Mouse (Mus musculus): Measurements from ENCODE around the gene Dpy19l2.
"Not testable (repeated sequence)": the region's sequence is repeated elsewhere in the genome, so short reads cannot be mapped to it uniquely, and the experiment has no call there.

Gene Dpy19l2

GRCm38 (mm10) chr9:24695700-24696404 lies at the start of gene Dpy19l2:
Dpy19l2 (minus strand) TSS chr9:24696293.
- peak; percentile 38 for DNase-seq (ENCODE audit: inconsistent ontology term)

GRCm38 (mm10) chr9:24744958-24745357 lies 48.9 kb upstream of the Dpy19l2 start:
- no peak for DNase-seq (ENCODE audit: inconsistent ontology term)

GRCm38 (mm10) chr9:24701246-24701645 lies 5.2 kb upstream of the Dpy19l2 start:
- no peak for DNase-seq (ENCODE audit: inconsistent ontology term)

GRCm38 (mm10) chr9:24696405-24696778 lies 299 bp upstream of the Dpy19l2 start:
- no peak for DNase-seq (ENCODE audit: inconsistent ontology term)

GRCm38 (mm10) chr9:24637341-24637740 lies 58.8 kb downstream of the Dpy19l2 start:
- not testable (repeated sequence) for DNase-seq (ENCODE audit: inconsistent ontology term)

GRCm38 (mm10) chr9:24624896-24625295 lies 71.2 kb downstream of the Dpy19l2 start, which contains the start of gene Cypt4:
Cypt4 (plus strand) TSS chr9:24625196.
- DNase-seq (ENCODE audit: inconsistent ontology term) = no peak

- DNase-seq (ENCODE audit: inconsistent ontology term) = no peak
Measured at GRCm38 (mm10) chr9:24538159-24538558, 157.9 kb downstream of the Dpy19l2 start.

DNA sequence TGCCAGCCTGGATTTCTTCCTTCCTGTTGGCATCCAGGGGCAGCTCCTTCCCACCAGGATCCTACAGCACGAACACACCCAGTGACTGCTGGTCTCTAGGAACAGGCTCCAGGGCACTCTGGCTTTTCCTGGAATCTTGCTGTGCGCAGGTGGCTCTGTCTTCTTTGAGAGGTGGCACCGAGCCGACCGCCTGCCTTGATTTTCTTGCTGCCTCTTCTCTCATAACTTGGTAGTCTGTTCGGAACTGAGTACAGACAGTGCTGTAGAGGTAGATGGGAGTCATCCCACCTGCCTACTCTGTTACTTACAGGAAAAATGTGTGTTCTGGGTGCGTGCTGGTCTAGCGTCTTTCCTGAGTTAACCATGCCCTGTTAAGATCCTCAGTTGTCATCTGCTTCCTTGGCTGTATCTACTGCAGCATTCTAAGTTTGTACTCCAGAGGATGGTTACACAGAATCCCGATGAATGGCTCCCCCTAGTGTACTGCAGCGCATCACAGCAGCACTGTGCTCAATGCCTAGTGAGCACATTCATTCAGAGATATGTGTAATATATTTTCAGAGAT lies 179.4 kb downstream of the Dpy19l2 start:
- peak; percentile 39 for DNase-seq (ENCODE audit: inconsistent ontology term)

DNA sequence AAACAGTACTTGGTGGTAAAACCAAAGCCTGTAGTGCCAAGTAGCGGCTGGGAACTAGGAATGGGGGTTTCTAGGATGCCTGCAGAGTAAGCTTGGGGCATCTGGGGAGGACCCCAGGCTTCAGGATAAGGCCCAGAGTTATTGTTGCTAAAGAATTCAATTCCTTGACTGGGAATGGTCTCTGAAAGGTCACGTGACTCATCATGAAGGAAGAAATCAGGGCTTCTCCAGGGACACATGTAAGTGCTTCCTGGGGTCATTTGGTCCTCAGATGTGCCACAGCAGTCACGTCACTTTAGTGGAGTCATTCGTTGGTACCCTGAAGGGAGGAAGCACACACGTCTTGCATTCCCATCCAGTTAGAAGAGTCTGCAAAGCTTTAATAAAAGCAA lies 182.0 kb downstream of the Dpy19l2 start:
- DNase-seq (ENCODE audit: inconsistent ontology term) = no peak

DNA sequence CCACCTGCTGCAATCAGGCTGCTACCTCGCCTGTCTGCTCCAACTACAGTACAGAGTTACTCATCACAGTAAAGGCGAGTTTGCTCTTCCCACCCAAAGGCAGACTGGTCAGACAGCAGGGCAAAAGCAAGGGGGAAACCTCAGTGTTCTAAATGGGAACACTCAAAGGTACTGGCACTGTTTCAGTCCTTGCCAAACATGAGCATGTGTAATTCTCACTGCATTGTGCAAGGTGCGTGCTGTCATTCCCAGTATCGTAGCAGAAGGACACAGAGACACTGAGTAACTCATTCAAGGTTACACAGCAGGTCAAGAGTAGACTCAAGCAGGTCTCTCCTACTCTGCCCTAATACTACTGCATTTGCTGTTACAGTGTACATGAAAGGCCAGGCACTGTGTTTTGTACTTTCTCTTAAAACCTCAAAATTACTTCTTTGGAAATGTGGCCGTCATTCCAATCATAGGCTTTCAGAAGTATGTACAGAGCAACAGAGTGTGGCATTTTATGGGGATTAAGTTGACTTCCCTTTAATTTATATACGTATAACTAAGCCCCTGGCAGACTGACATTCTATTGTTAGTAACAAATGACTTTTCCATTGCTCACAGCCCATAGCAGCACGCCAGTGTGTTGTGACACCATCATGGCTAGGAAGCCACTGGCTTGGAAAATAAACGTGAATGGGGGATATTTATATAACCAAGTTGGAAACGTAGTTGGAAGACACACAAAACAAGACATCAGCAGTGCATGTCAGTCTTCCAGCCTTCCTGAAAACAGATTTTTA lies 182.6 kb downstream of the Dpy19l2 start:
- no peak for DNase-seq (ENCODE audit: inconsistent ontology term)

DNA sequence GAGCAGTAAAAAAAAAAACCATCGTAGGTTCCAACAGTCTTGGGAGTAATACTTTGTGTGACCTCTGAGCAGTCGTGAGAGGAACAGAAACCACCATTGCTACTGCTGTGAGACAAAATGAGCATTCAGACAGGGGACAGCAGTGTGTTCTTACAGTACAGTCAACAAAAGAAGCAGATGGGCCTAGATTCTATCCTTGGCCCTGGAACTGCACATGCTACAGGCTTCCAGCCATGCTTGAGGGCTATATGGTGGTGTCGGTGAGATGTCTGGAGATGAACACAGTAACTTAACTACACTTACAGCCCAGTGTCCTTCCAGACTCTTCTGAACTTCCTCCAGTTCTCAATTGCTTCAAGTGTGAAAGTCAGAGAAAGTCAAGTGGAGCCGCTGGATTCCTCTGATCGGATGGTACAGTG lies 184.0 kb downstream of the Dpy19l2 start:
- DNase-seq (ENCODE audit: inconsistent ontology term) = no peak

- peak; percentile 63 for DNase-seq (ENCODE audit: inconsistent ontology term)
Measured at GRCm38 (mm10) chr9:24511371-24512120, 184.5 kb downstream of the Dpy19l2 start.

DNA sequence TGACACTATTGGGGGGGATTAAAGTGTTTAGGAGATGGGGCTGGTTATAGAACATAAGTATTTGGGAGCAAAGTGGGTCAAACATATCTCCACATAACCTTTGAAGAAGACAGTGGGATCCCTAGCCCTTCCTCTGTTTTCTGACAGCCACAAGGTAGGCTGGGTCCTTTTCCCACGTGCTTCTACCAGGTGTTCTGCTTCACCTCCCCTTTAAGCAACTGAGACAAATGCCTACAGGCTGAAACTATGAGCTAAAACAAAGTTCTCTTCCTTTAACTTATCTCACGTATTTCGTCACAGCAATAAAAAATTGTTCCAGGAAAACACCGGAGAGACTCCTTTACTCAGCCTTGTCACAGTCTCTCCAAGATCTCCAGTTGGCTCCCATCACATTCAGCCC lies 187.2 kb downstream of the Dpy19l2 start:
- no peak for DNase-seq (ENCODE audit: inconsistent ontology term)
